Mouse (Mus musculus) brain, embryonic 14.5 days (tissue): ENCODE measurements around the gene Akap5. TPM values are rescaled to one million over a fixed set of nuclear protein-coding genes. Genes with fewer than 3 reads are reported as not detected.

Source experiments
- DNase-seq: peaks from one replicate; pipeline ENCODE4 v3.0.0-alpha.2; 2011; ENCODE audit warnings: low read depth
- CTCF ChIP-seq: fragments of 200-500 bp; IDR thresholded peaks from 2 replicates; pipeline ENCODE4 v1.5.1; 2012; ENCODE audit warnings: inconsistent platforms, mild to moderate bottlenecking, moderate library complexity, borderline replicate concordance; ENCODE audit not compliant: insufficient read depth, insufficient read length; ENCODE audit errors: extremely low read depth
- POLR2A ChIP-seq: fragments of 200-500 bp; IDR thresholded peaks from 2 replicates; pipeline ENCODE4 v1.6.1; 2012; ENCODE audit warnings: mild to moderate bottlenecking, inconsistent platforms, borderline replicate concordance; ENCODE audit not compliant: poor library complexity, insufficient read depth, insufficient read length, severe bottlenecking; ENCODE audit errors: extremely low read depth
- polyA plus RNA-seq: library from polyadenylated mRNA; depleted of rRNA; stranded (reverse); fragments of >200 nt; gene quantifications from 2 replicates; pipeline ENCODE4 v1.2.3, GENCODE M21; 2012; rRNA removed

Gene Akap5
- polyA plus RNA-seq: 4.2 and 8.5 TPM in 2 replicates

DNA sequence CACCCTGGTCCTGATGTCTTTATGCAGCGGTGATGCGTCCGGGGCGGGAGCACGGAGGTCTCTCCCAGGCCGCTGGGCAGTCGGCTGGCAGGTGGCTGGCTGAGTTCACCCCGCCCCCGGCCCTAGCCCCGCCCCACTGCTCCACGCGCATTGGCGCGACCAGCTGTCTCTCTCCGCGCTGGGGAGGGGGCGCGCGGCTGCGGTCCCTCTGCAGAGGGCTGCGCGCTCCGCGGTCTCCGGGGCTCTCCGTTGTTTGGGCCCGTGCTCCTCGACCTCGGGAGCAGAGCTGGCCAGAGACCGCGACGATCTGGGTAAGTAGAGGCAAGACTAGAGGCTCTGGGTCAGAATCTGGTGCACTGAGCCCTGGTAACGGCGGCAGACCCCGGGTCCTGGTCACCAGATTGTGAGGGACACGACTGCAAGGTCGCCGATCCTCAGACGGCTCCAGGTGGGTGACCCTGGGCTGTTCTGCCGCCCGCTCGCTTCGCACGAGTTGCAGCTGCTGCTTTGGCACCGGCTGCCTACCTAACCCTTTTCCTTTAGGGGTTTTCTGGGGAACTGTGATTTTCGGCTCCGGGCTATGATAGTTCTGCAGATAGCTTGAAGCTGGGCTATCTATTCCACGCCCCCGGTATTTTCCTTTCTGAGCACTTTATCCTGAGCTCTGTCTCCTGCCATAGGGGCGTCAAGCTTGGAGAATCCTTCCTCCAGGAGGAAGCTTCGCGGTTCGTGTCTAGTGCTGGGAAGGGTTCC, at the start of gene Akap5:
Akap5 (plus strand) TSS at position 213 of the 753 bp plus-strand sequence.
- no peak for TF ChIP-seq CTCF
- TF ChIP-seq POLR2A: peak; percentile 94
- DNase-seq: peak; percentile 91

GRCm38 (mm10) chr12:76278209-76278608, 46.5 kb upstream of the Akap5 start:
- DNase-seq: no peak
- TF ChIP-seq CTCF (no peak), POLR2A (no peak)

GRCm38 (mm10) chr12:76280556-76280955, 44.1 kb upstream of the Akap5 start:
- TF ChIP-seq POLR2A (no peak), CTCF (no peak)
- peak; percentile 25 for DNase-seq

GRCm38 (mm10) chr12:76281111-76281660, 43.5 kb upstream of the Akap5 start:
- no peak for TF ChIP-seq CTCF
- TF ChIP-seq POLR2A: no peak
- DNase-seq: no peak

GRCm38 (mm10) chr12:76282132-76282531, 42.6 kb upstream of the Akap5 start:
- DNase-seq: peak; percentile 73
- TF ChIP-seq POLR2A: no peak
- no peak for TF ChIP-seq CTCF

DNA sequence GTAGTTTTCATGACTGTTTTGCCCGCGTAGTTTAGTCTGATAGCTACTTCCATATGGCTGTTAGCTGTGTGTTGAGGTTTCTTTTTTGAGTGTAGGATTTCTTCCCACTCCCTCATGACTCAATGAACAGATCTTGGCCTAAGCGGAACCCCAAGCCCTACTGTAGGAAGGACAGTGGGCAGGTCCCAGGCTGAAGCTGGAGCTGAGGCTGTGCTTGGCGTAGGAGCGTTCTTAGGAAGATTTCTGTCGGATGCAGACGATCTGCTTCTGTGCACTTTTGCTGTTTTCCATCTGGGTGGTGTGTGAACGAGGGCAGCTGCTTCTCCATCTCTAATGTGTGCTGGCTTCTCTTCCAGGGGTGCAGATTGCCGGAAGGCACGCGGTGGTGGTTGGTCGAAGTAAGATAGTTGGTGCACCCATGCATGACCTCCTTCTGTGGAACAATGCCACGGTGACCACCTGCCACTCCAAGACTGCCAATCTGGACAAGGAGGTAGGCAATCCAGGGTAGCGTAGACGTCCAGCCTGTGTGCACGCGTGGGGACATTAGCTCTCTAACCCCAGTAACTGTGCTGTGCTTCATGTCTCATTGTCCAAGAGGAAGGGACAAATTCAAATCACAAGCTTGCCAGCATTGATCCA, 42.0 kb upstream of the Akap5 start:
- DNase-seq: peak; percentile 15

DNA sequence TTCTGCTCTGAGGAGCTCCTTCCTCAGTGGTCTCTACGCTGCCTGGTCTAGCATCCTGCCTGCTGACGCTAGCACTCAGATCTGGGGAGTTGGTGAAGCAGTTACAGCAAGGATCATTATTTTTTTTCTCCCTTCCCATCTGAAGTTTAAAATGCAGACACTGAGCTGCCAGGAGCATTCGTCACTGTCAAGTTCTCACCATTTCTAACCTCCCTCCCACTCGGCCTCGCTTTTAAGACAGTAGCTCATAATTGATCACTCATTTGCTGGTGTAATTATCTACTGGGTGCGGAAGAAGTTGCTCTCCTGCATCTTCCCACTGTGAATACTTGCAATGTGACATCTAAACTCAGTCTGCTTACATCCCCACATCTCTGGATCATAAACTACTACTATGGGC, 39.3 kb upstream of the Akap5 start:
- TF ChIP-seq CTCF (no peak), POLR2A (no peak)
- DNase-seq: no peak

More for the DNA sequence above, 42.0 kb upstream of the Akap5 start:
- TF ChIP-seq POLR2A (no peak), CTCF (no peak)

GRCm38 (mm10) chr12:76287986-76288385, 36.7 kb upstream of the Akap5 start:
- peak; percentile 88 for DNase-seq
- TF ChIP-seq POLR2A (no peak), CTCF (no peak)

DNA sequence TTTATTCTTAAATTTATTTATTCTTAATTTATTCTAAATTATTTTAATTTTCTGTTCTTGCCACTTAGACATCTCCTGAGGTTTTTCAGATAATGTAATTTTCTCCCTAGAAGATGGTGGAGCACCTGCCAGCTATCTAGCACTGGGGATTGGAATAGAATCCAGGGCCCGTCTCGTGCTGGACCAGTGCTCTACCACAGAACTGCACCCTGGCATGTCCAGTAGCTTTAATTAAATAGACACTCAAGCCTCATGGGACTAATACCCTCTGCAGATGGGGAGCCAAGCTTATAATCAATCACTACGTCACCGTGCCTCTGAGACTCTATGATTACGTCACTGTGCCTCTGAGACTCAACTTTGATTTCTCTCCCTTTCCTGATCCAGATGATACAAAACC, 36.2 kb upstream of the Akap5 start:
- TF ChIP-seq POLR2A (no peak), CTCF (no peak)
- peak; percentile 54 for DNase-seq

DNA sequence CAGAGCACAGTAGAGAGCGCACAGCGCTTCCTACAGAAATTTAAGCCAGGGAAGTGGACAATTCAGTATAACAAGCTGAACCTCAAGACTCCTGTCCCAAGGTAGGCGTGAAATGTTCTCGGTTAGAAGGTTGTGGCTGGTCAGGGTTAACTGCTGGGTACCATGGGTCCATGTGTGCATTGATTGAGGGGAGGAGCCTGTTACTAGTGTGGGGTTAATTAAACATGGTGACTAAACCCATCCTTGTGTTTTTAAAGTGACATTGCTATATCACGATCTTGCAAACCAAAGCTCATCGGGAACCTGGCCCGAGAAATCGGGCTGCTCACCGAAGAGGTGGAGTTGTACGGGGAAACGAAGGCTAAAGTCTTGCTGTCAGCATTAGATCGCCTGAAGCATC, 35.3 kb upstream of the Akap5 start:
- TF ChIP-seq CTCF: no peak
- DNase-seq: no peak

GRCm38 (mm10) chr12:76290271-76290670, 34.4 kb upstream of the Akap5 start:
- TF ChIP-seq CTCF (peak; percentile 27; the same call in 1 of the 2 replicates), POLR2A (no peak)
- no peak for DNase-seq
